Mouse (Mus musculus) forebrain, postnatal 0 days (tissue): ENCODE measurements around the gene Lix1l. TPM values are rescaled to one million over a fixed set of nuclear protein-coding genes. Genes with fewer than 3 reads are reported as not detected.
A peak's percentile ranks its signal among the peaks of the same experiment; 100 is the strongest.

Experiments used
- ATAC-seq: fragments of 200-750 bp; cut with Nextera tagmentation; 2 replicates; pipeline ENCODE4 v1.8.0; 2017; ENCODE audit warnings: mild to moderate bottlenecking, moderate library complexity
- DNase-seq: peaks from one replicate; pipeline ENCODE4 v3.0.0-alpha.2; 2015
- H3K27ac ChIP-seq: fragments of 300-500 bp; sonication (generic); 2 replicates; pipeline ENCODE4 v1.5.1; 2014; ENCODE audit warnings: low read depth, mild to moderate bottlenecking, antibody characterized with exemption, low read length, moderate library complexity, mixed read lengths
- H3K27me3 ChIP-seq: fragments of 300-500 bp; sonication (generic); 2 replicates; pipeline ENCODE4 v1.6.1; 2014; ENCODE audit warnings: mild to moderate bottlenecking, low read length, mixed read lengths; ENCODE audit not compliant: insufficient read depth
- H3K36me3 ChIP-seq: fragments of 300-500 bp; sonication (generic); 2 replicates; pipeline ENCODE4 v1.6.1; 2014; ENCODE audit warnings: mild to moderate bottlenecking, moderate library complexity; ENCODE audit not compliant: insufficient read depth
- H3K4me1 ChIP-seq: fragments of 300-500 bp; sonication (generic); 2 replicates; pipeline ENCODE4 v1.6.1; 2014; ENCODE audit warnings: antibody characterized with exemption; ENCODE audit not compliant: insufficient read depth
- H3K4me2 ChIP-seq: fragments of 300-500 bp; sonication (generic); 2 replicates; pipeline ENCODE4 v1.6.1; 2014; ENCODE audit warnings: low read depth, mild to moderate bottlenecking, moderate library complexity
- H3K4me3 ChIP-seq: fragments of 300-500 bp; sonication (generic); 2 replicates; pipeline ENCODE4 v1.5.1; 2014; ENCODE audit warnings: low read depth, low read length, mixed read lengths
- H3K9ac ChIP-seq: fragments of 300-500 bp; sonication (generic); 2 replicates; pipeline ENCODE4 v1.6.1; 2014; ENCODE audit warnings: mild to moderate bottlenecking
- H3K9me3 ChIP-seq: fragments of 300-500 bp; sonication (generic); 2 replicates; pipeline ENCODE4 v1.6.1; 2016; ENCODE audit warnings: low read length
- CTCF ChIP-seq: sonication (generic); IDR thresholded peaks from 2 replicates; pipeline ENCODE4 v1.5.1; 2016; ENCODE audit warnings: antibody characterized with exemption, control low read depth, low read depth
- WGBS: fragments of 180-500 bp; shearing (Covaris S2); extraction: QIAGEN DNeasy Blood & Tissue Kit; methylation state at CpG from one replicate; pipeline ENCODE4 v1.1.7; 2014; 5-methylcytosine and 5-hydroxymethylcytosine counted together
- polyA plus RNA-seq: library from polyadenylated mRNA; unstranded; fragments of >200 nt; fragmentation: Nextera tagmentation; extraction: Ambion mirVana; gene quantifications from 2 replicates; pipeline ENCODE4 v1.2.1, GENCODE M21; 2015
- total RNA-seq: library from RNA; depleted of rRNA; stranded (reverse); fragments of >200 nt; gene quantifications from 2 replicates; pipeline ENCODE4 v1.2.3, GENCODE M21; 2014

The Lix1l gene
- total and polyA plus RNA-seq, 2 experiments from 2014 or later: 3.7 to 53.5 TPM

DNA sequence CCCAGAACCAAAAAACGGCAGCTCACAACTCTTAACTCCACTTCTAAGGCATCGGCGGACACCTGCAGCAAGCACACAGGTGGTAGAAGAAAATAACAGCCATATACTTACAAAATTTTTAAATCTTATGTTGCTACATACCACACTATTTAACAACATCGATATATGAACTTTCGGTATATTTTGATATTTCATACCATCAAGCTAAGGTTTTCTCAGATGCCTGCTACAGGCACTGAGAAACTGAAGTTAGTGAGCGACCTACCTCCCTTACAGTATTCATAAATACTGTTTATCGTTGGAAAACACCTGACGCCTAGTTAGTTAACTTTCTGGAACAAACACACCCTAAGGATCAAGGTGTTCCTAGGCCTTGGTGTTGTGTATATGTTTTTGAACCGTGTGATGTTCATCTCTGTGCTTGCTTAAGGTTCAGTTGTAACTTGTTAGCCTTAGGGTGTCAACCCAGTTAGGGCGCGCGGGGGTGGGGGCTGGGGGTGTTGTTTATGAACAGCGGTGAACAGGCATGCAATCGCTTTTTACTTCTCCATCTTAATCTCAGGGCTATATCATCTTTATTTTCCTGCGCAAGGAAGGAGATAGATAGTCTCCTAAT, 44.8 kb upstream of the Lix1l start:
- H3K9ac ChIP-seq: no peak overlapping the region
- H3K9me3 ChIP-seq: no peaks in the 10 kb centered on the region
- no peak overlapping the region for H3K27ac ChIP-seq
- H3K4me2 ChIP-seq: peak overlapping the region; percentile 81; the same call in 1 of the 2 replicates
- no peaks in the 10 kb centered on the region for H3K27me3 ChIP-seq
- WGBS: 87% methylated on average over 15 of the region's 15 CpGs
- no peak overlapping the region for H3K4me3 ChIP-seq
- H3K36me3 ChIP-seq: peaks cover 16% of the 10 kb centered on the region
- no peak for ATAC-seq
- peaks cover 26% of the 10 kb centered on the region; the same call in 1 of the 2 replicates for H3K4me1 ChIP-seq
- no peak for TF ChIP-seq CTCF
- no peak for DNase-seq

DNA sequence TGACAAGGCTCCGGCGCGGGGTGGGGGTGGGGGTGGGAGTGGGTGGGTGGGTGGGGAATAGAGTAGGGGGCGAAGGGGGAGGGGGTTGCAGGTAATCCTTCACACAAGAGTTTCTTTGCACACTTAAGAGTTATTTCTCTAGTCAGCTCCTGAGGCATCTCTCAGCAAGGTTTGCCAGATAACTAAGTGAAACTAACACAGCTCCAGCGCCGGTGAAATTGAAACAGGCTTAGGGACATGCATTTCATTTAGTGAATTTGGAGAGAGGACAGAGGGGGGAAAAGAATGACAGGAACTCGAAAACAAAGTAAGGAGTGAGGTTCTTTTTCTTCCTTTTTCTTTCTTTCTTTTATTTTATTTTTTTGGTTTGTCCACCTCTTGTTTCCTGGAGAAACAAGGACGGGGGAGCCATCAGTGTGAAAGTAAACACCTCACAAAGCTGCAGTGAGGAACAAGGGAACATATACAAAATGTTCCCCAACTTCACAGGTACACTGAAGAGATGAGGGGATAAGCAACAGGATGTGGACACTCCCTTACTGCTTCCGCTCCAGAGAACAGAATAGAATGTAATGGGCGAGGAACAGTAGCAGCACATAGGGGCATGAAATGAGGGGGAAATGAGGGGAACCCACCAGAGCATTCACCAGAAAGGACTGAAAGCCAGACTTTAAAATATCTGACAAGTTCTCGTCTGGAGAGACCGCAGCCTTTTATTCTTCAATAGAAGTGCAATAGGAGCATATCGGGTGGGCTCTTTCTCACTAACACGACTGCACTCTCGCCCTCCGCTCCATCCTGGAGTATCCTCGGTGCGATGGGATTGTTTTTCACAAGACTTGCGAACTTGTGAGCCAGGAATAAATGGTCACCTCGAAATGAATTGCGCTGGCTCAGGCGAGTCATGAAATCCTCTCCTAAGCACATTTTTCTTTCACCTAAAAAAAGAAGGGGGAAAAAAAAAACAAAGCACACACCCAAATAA, 44.0 kb upstream of the Lix1l start:
- DNase-seq: no peak
- TF ChIP-seq CTCF: no peak
- Histone ChIP-seq H3K9ac (peak overlapping the region; percentile 59), H3K36me3 (peaks cover 16% of the 10 kb centered on the region), H3K4me1 (peaks cover 29% of the 10 kb centered on the region; the same call in 1 of the 2 replicates), H3K27me3 (no peaks in the 10 kb centered on the region), H3K4me2 (peak overlapping the region; percentile 81), H3K9me3 (no peaks in the 10 kb centered on the region), H3K27ac (peak overlapping the region; percentile 91), H3K4me3 (peak overlapping the region; percentile 52)
- ATAC-seq: no peak
- WGBS: 7% methylated on average over 22 of the region's 22 CpGs

- peak within 1 kb of the TSS; percentile 81 for H3K4me2 ChIP-seq
- H3K36me3 ChIP-seq: peaks cover 16% of the 10 kb centered on the region
- H3K27ac ChIP-seq: peak within 1 kb of the TSS; percentile 91
- H3K9ac ChIP-seq: peak within 1 kb of the TSS; percentile 59
- no peaks in the 10 kb centered on the region for H3K27me3 ChIP-seq
- DNase-seq: peak; percentile 99
- 2% methylated on average over 26 of the region's 26 CpGs for WGBS
- H3K9me3 ChIP-seq: no peaks in the 10 kb centered on the region
- peak within 1 kb of the TSS; percentile 52 for H3K4me3 ChIP-seq
- ATAC-seq: peak; percentile 99
- peak; percentile 77 for TF ChIP-seq CTCF
- H3K4me1 ChIP-seq: peaks cover 29% of the 10 kb centered on the region; the same call in 1 of the 2 replicates
These were observed 43.3 kb upstream of the Lix1l start, which contains the start of gene Txnip for GRCm38 (mm10) chr3:96557694-96558093. Txnip (plus strand) TSS chr3:96557957.

GRCm38 (mm10) chr3:96558159-96558558, 42.8 kb upstream of the Lix1l start:
- under 1% methylated on average over 17 of the region's 17 CpGs for WGBS
- Histone ChIP-seq H3K27me3 (no peaks in the 10 kb centered on the region), H3K9ac (peak overlapping the region; percentile 59), H3K9me3 (no peaks in the 10 kb centered on the region), H3K4me3 (peak overlapping the region; percentile 52), H3K27ac (peak overlapping the region; percentile 91), H3K36me3 (peaks cover 16% of the 10 kb centered on the region), H3K4me2 (peak overlapping the region; percentile 81), H3K4me1 (peaks cover 29% of the 10 kb centered on the region; the same call in 1 of the 2 replicates)
- DNase-seq (no peak), ATAC-seq (no peak)
- no peak for TF ChIP-seq CTCF

GRCm38 (mm10) chr3:96558668-96559196, 42.2 kb upstream of the Lix1l start:
- TF ChIP-seq CTCF: no peak

GRCm38 (mm10) chr3:96559398-96559910, 41.5 kb upstream of the Lix1l start:
- H3K36me3 ChIP-seq: peaks cover 16% of the 10 kb centered on the region
- peaks cover 29% of the 10 kb centered on the region; the same call in 1 of the 2 replicates for H3K4me1 ChIP-seq
- H3K4me3 ChIP-seq: peak overlapping the region; percentile 52
- peak overlapping the region; percentile 59 for H3K9ac ChIP-seq
- H3K4me2 ChIP-seq: peak overlapping the region; percentile 81
- DNase-seq (no peak), ATAC-seq (no peak)
- TF ChIP-seq CTCF: no peak
- no peaks in the 10 kb centered on the region for H3K9me3 ChIP-seq
- no peak overlapping the region for H3K27ac ChIP-seq
- 86% methylated on average over 12 of the region's 12 CpGs for WGBS
- H3K27me3 ChIP-seq: no peaks in the 10 kb centered on the region

More at GRCm38 (mm10) chr3:96558668-96559196, 42.2 kb upstream of the Lix1l start:
- H3K4me1 ChIP-seq: peaks cover 29% of the 10 kb centered on the region; the same call in 1 of the 2 replicates
- H3K4me3 ChIP-seq: peak overlapping the region; percentile 52
- peaks cover 16% of the 10 kb centered on the region for H3K36me3 ChIP-seq
- WGBS: 29% methylated on average over 10 of the region's 10 CpGs
- H3K27ac ChIP-seq: peak overlapping the region; percentile 91
- H3K4me2 ChIP-seq: peak overlapping the region; percentile 81
- peak overlapping the region; percentile 59 for H3K9ac ChIP-seq
- H3K9me3 ChIP-seq: no peaks in the 10 kb centered on the region
- DNase-seq (no peak), ATAC-seq (no peak)
- H3K27me3 ChIP-seq: no peaks in the 10 kb centered on the region
